Mouse (Mus musculus) B cell, adult 2 months (primary cell): ENCODE results near the gene Gm21149.
"Not testable (repeated sequence)": the region's sequence is repeated elsewhere in the genome, so short reads cannot be mapped to it uniquely, and the experiment has no call there.

Source experiments
- DNase-seq, 2 experiments: peaks; one replicate each; pipeline ENCODE4 v3.0.0; 2022

The Gm21149 gene

DNA sequence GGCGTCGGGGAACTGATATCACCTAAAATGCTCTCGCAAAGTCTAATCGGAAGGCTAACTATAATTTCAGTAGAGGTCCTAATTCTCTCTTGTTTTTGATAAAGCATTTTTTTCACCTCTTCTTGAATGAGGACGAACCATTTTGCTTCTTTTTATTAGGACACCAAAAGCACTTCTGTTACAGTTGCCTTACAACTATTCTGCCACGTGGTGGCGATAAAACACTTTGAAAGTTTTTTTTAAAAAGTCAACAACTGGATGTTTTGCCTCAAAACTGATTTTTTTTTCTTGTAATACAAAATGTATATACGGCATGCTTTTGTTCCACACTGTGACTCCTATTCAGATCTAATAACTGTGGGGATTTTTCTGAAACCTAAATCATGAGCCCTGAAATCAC, 14.7 kb downstream of the Gm21149 start:
- not testable (repeated sequence) for DNase-seq

DNA sequence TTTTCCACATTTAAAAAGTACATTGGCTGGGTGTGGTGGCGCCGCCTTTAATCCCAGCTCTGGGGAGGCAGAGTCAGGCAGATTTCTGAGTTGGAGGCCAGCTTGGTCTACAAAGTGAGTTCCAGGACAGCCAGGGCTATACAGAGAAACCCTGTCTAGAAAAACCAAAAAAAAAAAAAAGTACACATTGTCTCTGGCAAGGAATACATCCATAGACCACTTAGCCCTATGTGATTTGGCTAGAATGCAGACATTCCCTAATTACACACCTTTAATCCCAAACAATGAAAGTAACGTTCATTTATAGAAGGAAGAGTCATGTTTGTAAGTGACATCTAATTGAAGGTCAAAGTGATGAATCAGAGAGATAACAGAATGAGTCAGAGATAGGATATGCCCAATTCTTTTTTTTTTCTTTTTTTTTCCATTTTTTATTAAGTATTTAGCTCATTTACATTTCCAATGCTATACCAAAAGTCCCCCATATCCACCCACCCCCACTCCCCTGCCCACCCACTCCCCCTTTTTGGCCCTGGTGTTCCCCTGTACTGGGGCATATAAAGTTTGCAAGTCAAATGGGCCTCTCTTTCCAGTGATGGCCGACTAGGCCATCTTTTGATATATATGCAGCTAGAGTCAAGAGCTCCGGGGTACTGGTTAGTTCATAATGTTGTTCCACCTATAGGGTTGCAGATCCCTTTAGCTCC, 18.3 kb downstream of the Gm21149 start:
- DNase-seq = not testable (repeated sequence)
